Mouse (Mus musculus) ES-Bruce4 (cell line): ENCODE results near the gene Grwd1. TPM values are rescaled to one million over a fixed set of nuclear protein-coding genes. Genes with fewer than 3 reads are reported as not detected.

ENCODE experiments used
- H3K27ac ChIP-seq: 2 replicates; pipeline ENCODE4 v1.5.1; 2012; ENCODE audit warnings: low read length, inconsistent platforms; ENCODE audit not compliant: insufficient read depth
- H3K27me3 ChIP-seq: 2 replicates; pipeline ENCODE4 v1.6.1; 2012; ENCODE audit warnings: mild to moderate bottlenecking, low read length, inconsistent platforms; ENCODE audit not compliant: control insufficient read depth, poor library complexity, insufficient read depth, severe bottlenecking
- H3K36me3 ChIP-seq: 2 replicates; pipeline ENCODE4 v1.6.1; 2012; ENCODE audit warnings: inconsistent platforms, mild to moderate bottlenecking, low read length, moderate library complexity; ENCODE audit not compliant: control insufficient read depth, poor library complexity, insufficient read depth, severe bottlenecking
- H3K4me1 ChIP-seq: one replicate; pipeline ENCODE4 v1.8.1; 2011; ENCODE audit warnings: low read length; ENCODE audit not compliant: control insufficient read depth, insufficient read depth
- H3K4me3 ChIP-seq: 2 replicates; pipeline ENCODE4 v1.5.1; 2011; ENCODE audit warnings: low read depth, mild to moderate bottlenecking, low read length
- H3K9ac ChIP-seq: 2 replicates; pipeline ENCODE4 v1.6.1; 2012; ENCODE audit warnings: low read depth, mild to moderate bottlenecking, inconsistent platforms; ENCODE audit not compliant: poor library complexity, severe bottlenecking
- H3K9me3 ChIP-seq: replicated peaks from 2 replicates; pipeline ENCODE4 v1.6.1; 2012; ENCODE audit warnings: mild to moderate bottlenecking, low read length, inconsistent platforms; ENCODE audit not compliant: control insufficient read depth, poor library complexity, insufficient read depth, severe bottlenecking
- CTCF ChIP-seq: IDR thresholded peaks from one replicate; pipeline ENCODE4 v1.8.1; 2011; ENCODE audit warnings: low read depth, low read length
- EP300 ChIP-seq: IDR thresholded peaks from 2 replicates; pipeline ENCODE4 v1.6.1; 2011; ENCODE audit warnings: low read depth, low read length; ENCODE audit not compliant: insufficient read depth
- POLR2A ChIP-seq: IDR thresholded peaks from one replicate; pipeline ENCODE4 v1.8.1; 2011; ENCODE audit warnings: low read length; ENCODE audit not compliant: insufficient read depth
- polyA plus RNA-seq: library from polyadenylated mRNA; stranded (reverse); fragments of >200 nt; gene quantifications from 2 replicates; pipeline ENCODE4 v1.2.4, GENCODE M21; 2011; ENCODE audit warnings: low read depth; ENCODE audit not compliant: missing spikeins, insufficient read depth, insufficient read length

Gene Grwd1
- polyA plus RNA-seq, 1 experiment: 32.3 TPM

GRCm38 (mm10) chr7:45831128-45831525 lies 383 bp upstream of the Grwd1 start:
- Histone ChIP-seq H3K36me3 (peaks cover 29% of the 10 kb centered on the region), H3K9ac (peak overlapping the region; percentile 64), H3K9me3 (no peaks in the 10 kb centered on the region), H3K27me3 (peaks cover 14% of the 10 kb centered on the region), H3K4me1 (no peaks in the 10 kb centered on the region), H3K27ac (no peak overlapping the region), H3K4me3 (peak overlapping the region; percentile 91; the same call in 1 of the 2 replicates)
- TF ChIP-seq POLR2A: no peak
- TF ChIP-seq CTCF: no peak
- TF ChIP-seq EP300: no peak

DNA sequence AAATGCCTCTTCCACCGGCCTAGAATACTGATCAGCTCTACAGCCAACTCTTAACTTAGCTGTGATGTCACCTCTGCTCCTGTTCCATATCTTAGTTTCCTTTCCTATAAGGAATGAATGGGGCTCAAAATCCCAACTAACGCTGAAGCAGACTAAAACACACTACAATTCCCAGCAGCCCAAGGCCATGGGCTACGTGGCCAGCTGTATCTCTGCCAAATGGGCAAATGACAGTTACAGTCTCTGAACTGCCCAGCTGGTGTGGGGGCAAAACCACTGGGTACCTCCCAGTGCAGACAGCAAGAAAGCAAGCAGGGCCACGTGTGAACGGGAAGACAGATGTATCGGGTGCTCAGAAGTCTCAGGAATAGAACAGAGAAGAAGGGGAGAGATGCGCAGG lies 4.1 kb downstream of the Grwd1 start:
- Histone ChIP-seq H3K9ac (no peak overlapping the region), H3K36me3 (peaks cover 48% of the 10 kb centered on the region), H3K27ac (no peak overlapping the region), H3K4me3 (no peak overlapping the region), H3K4me1 (no peaks in the 10 kb centered on the region), H3K27me3 (no peaks in the 10 kb centered on the region), H3K9me3 (no peaks in the 10 kb centered on the region)
- TF ChIP-seq CTCF (no peak), EP300 (no peak), POLR2A (no peak)

- TF ChIP-seq POLR2A: no peak
- no peak for TF ChIP-seq EP300
- no peak for TF ChIP-seq CTCF
- H3K27me3 ChIP-seq: no peaks in the 10 kb centered on the region
- no peak within 1 kb of the TSS for H3K27ac ChIP-seq
- peaks cover 48% of the 10 kb centered on the region for H3K36me3 ChIP-seq
- H3K9me3 ChIP-seq: no peaks in the 10 kb centered on the region
- H3K4me1 ChIP-seq: no peaks in the 10 kb centered on the region
- H3K9ac ChIP-seq: no peak within 1 kb of the TSS
- H3K4me3 ChIP-seq: no peak within 1 kb of the TSS
These were observed 6.1 kb downstream of the Grwd1 start, which contains the start of gene Kcnj14 for GRCm38 (mm10) chr7:45824598-45824997. TSS of gene Kcnj14 (minus strand) at chr7:45824782.

GRCm38 (mm10) chr7:45820913-45821312 lies 9.8 kb downstream of the Grwd1 start:
- H3K9me3 ChIP-seq: no peaks in the 10 kb centered on the region
- TF ChIP-seq CTCF (no peak), POLR2A (no peak)
- H3K27me3 ChIP-seq: no peaks in the 10 kb centered on the region
- H3K4me3 ChIP-seq: no peak overlapping the region
- peaks cover 18% of the 10 kb centered on the region for H3K36me3 ChIP-seq
- no peak overlapping the region for H3K27ac ChIP-seq
- no peak overlapping the region for H3K9ac ChIP-seq
- no peaks in the 10 kb centered on the region for H3K4me1 ChIP-seq

DNA sequence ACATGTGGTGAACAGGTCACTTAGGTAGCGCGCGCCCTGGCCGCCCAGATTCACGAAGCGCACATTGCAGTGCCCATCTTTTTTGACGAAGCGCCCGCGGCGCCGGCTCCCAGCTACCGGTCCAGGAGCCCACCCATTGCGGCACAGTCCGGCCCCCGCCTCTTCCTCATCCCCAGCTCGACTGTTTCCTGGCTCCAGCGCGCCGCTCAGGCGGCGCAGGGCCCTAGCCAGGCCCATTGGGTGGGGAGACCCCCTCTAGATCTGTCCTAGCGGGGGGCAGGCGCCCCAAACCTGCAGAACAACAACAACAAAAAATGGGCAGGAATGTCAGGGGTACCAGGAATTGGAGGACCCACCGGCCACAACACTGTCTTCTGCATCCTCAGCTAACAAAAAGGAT lies 10.9 kb downstream of the Grwd1 start:
- no peak for TF ChIP-seq EP300
- no peak for TF ChIP-seq POLR2A
- TF ChIP-seq CTCF: no peak
- peak overlapping the region; percentile 54 for H3K4me3 ChIP-seq
- no peaks in the 10 kb centered on the region for H3K27me3 ChIP-seq
- no peaks in the 10 kb centered on the region for H3K9me3 ChIP-seq
- H3K4me1 ChIP-seq: no peaks in the 10 kb centered on the region
- peak overlapping the region; percentile 54 for H3K9ac ChIP-seq
- H3K27ac ChIP-seq: no peak overlapping the region
- H3K36me3 ChIP-seq: peaks cover 7% of the 10 kb centered on the region

GRCm38 (mm10) chr7:45815984-45816351 lies 14.8 kb downstream of the Grwd1 start:
- Histone ChIP-seq H3K4me3 (no peak overlapping the region), H3K27me3 (no peaks in the 10 kb centered on the region), H3K4me1 (no peaks in the 10 kb centered on the region), H3K9ac (no peak overlapping the region), H3K36me3 (peaks cover 12% of the 10 kb centered on the region), H3K9me3 (no peaks in the 10 kb centered on the region), H3K27ac (no peak overlapping the region)
- TF ChIP-seq CTCF (no peak), POLR2A (no peak), EP300 (no peak)
